Mouse (Mus musculus): ENCODE measurements around the gene Mgat4c. TPM values are rescaled to one million over a fixed set of nuclear protein-coding genes. Genes with fewer than 3 reads are reported as not detected.

Gene Mgat4c
- polyA plus RNA-seq, 1 experiment = 0.02 TPM

GRCm38 (mm10) chr10:102308892-102309479 lies 627.7 kb downstream of the Mgat4c start:
- no peak for TF ChIP-seq GATA1 (IDR thresholded peaks at IDR 0.05; ENCODE audit: low read length)

GRCm38 (mm10) chr10:102365685-102366381 lies 684.5 kb downstream of the Mgat4c start:
- no peak for TF ChIP-seq GATA1 (IDR thresholded peaks at IDR 0.05; ENCODE audit: low read length)

- no peak for TF ChIP-seq GATA1 (IDR thresholded peaks at IDR 0.05; ENCODE audit: low read length)
Measured at GRCm38 (mm10) chr10:102370576-102370975, 689.3 kb downstream of the Mgat4c start.

GRCm38 (mm10) chr10:102372111-102372510 lies 690.8 kb downstream of the Mgat4c start:
- TF ChIP-seq GATA1 (IDR thresholded peaks at IDR 0.05; ENCODE audit: low read length) = no peak

GRCm38 (mm10) chr10:102374061-102374460 lies 692.8 kb downstream of the Mgat4c start:
- no peak for TF ChIP-seq GATA1 (IDR thresholded peaks at IDR 0.05; ENCODE audit: low read length)

- no peak for TF ChIP-seq GATA1 (IDR thresholded peaks at IDR 0.05; ENCODE audit: low read length)
Measured at GRCm38 (mm10) chr10:102377377-102377776, 696.1 kb downstream of the Mgat4c start.

GRCm38 (mm10) chr10:102389223-102389622 lies 707.9 kb downstream of the Mgat4c start:
- no peak for TF ChIP-seq GATA1 (IDR thresholded peaks at IDR 0.05; ENCODE audit: low read length)

GRCm38 (mm10) chr10:102417654-102418272 lies 736.5 kb downstream of the Mgat4c start:
- no peak for TF ChIP-seq GATA1 (IDR thresholded peaks at IDR 0.05; ENCODE audit: low read length)

Measured in G1E-ER4 (cell line).